Mouse (Mus musculus): ENCODE data around the gene Gm20479.

- no peak for TF ChIP-seq NRF1 (IDR thresholded peaks at IDR 0.05; ENCODE audit: insufficient read depth, low read depth, low read length, poor library complexity, severe bottlenecking)
- TF ChIP-seq RCOR1 (IDR thresholded peaks at IDR 0.05; ENCODE audit: low read depth, low read length): no peak
- no peak for TF ChIP-seq RAD21 (IDR thresholded peaks at IDR 0.05; ENCODE audit: low read depth, low read length)
- no peak for TF ChIP-seq CTCF (IDR thresholded peaks at IDR 0.05 in 2 of 3, conservative IDR thresholded peaks at IDR 0.05 in 1 of 3; ENCODE audit: control insufficient read depth in 1 of 3, insufficient read depth in 1 of 3, low read depth in 2 of 3, low read length in 3 of 3, poor library complexity in 1 of 3, severe bottlenecking in 1 of 3)
- TF ChIP-seq POLR2A (IDR thresholded peaks at IDR 0.05; ENCODE audit: control insufficient read depth in 1 of 2, insufficient read depth in 1 of 2, low read depth in 1 of 2, low read length in 2 of 2, poor library complexity in 1 of 2): no peak
- TF ChIP-seq USF2 (IDR thresholded peaks at IDR 0.05; ENCODE audit: borderline replicate concordance in 1 of 2, insufficient read depth in 1 of 2, low read depth in 1 of 2, low read length in 2 of 2): no peak
- TF ChIP-seq ETS1 (IDR thresholded peaks at IDR 0.05; ENCODE audit: low read depth, low read length): no peak
- TF ChIP-seq GATA1 (IDR thresholded peaks at IDR 0.05; ENCODE audit: low read depth, low read length): no peak
- TF ChIP-seq MAFK (IDR thresholded peaks at IDR 0.05; ENCODE audit: borderline replicate concordance, low read depth, low read length): no peak
- TF ChIP-seq EP300 (IDR thresholded peaks at IDR 0.05; ENCODE audit: low read depth in 1 of 2, low read length in 2 of 2): no peak
- no peak for TF ChIP-seq POLR2AphosphoS2 (IDR thresholded peaks at IDR 0.05; ENCODE audit: low read length)
These were observed 45.5 kb downstream of the Gm20479 start for GRCm38 (mm10) chr7:27311651-27312284.

Data from MEL (cell line).